Mouse (Mus musculus) midbrain, embryonic 10.5 days (tissue): ENCODE measurements around the gene Uvssa. TPM values are rescaled to one million over a fixed set of nuclear protein-coding genes. Genes with fewer than 3 reads are reported as not detected.

Experiments used
- polyA plus RNA-seq: library from polyadenylated mRNA; unstranded; fragments of >200 nt; fragmentation: Nextera tagmentation; extraction: Ambion mirVana; gene quantifications from 2 replicates; pipeline ENCODE4 v1.2.1, GENCODE M21; 2016

The Uvssa gene
- polyA plus RNA-seq, 1 experiment from 2014 or later, result 6.1 TPM

Other genes with a start within 250 kb of the Uvssa start
- gene Spon2, start 160.1 kb upstream of the Uvssa start, polyA plus RNA-seq, result 3.4 and 3.5 TPM in 2 replicates
- 484 and 530 TPM in 2 replicates for gene Ctbp1, start 103.6 kb upstream of the Uvssa start, polyA plus RNA-seq
- gene Maea, start 43.0 kb upstream of the Uvssa start, polyA plus RNA-seq, result 177 and 182 TPM in 2 replicates
- 0.11 TPM in 1 of 2 replicates, not detected in the other for gene Nkx1-1, start 55.4 kb downstream of the Uvssa start, polyA plus RNA-seq